Mouse (Mus musculus) hindbrain, embryonic 13.5 days (tissue): Measurements from ENCODE around the gene Gm9513. TPM values are rescaled to one million over a fixed set of nuclear protein-coding genes. Genes with fewer than 3 reads are reported as not detected.

Experiments used
- ATAC-seq: fragments of 200-750 bp; cut with Nextera tagmentation; 2 replicates; pipeline ENCODE4 v1.8.0; 2017; ENCODE audit warnings: moderate TSS enrichment; ENCODE audit not compliant: low FRiP score
- H3K27ac ChIP-seq: fragments of 300-500 bp; sonication (generic); 2 replicates; pipeline ENCODE4 v1.5.1; 2015; ENCODE audit warnings: inconsistent platforms, mild to moderate bottlenecking, moderate library complexity
- H3K27me3 ChIP-seq: fragments of 300-500 bp; sonication (generic); 2 replicates; pipeline ENCODE4 v1.6.1; 2015; ENCODE audit warnings: mild to moderate bottlenecking, inconsistent platforms
- H3K36me3 ChIP-seq: fragments of 300-500 bp; sonication (generic); 2 replicates; pipeline ENCODE4 v1.6.1; 2015; ENCODE audit warnings: mild to moderate bottlenecking, inconsistent platforms
- H3K4me1 ChIP-seq: fragments of 300-500 bp; sonication (generic); replicated peaks from 2 replicates; pipeline ENCODE4 v1.6.1; 2015; ENCODE audit warnings: inconsistent platforms
- H3K4me2 ChIP-seq: fragments of 300-500 bp; sonication (generic); 2 replicates; pipeline ENCODE4 v1.6.1; 2015; ENCODE audit warnings: inconsistent platforms, mild to moderate bottlenecking, moderate library complexity
- H3K4me3 ChIP-seq: fragments of 300-500 bp; sonication (generic); 2 replicates; pipeline ENCODE4 v1.5.1; 2015; ENCODE audit warnings: mild to moderate bottlenecking, inconsistent platforms
- H3K9ac ChIP-seq: fragments of 300-500 bp; sonication (generic); 2 replicates; pipeline ENCODE4 v1.6.1; 2015; ENCODE audit warnings: mild to moderate bottlenecking, inconsistent platforms
- H3K9me3 ChIP-seq: fragments of 300-500 bp; sonication (generic); 2 replicates; pipeline ENCODE4 v1.6.1; 2016; ENCODE audit warnings: inconsistent platforms
- WGBS: fragments of 180-500 bp; shearing (Covaris S2); methylation state at CpG from one replicate; pipeline ENCODE4 v1.1.7; 2015; 5-methylcytosine and 5-hydroxymethylcytosine counted together
- polyA plus RNA-seq: library from polyadenylated mRNA; unstranded; fragments of >200 nt; fragmentation: Nextera tagmentation; extraction: Ambion mirVana; gene quantifications from 2 replicates; pipeline ENCODE4 v1.2.1, GENCODE M21; 2015

Gm9513 gene
- polyA plus RNA-seq, result not detected in 2 replicates

DNA sequence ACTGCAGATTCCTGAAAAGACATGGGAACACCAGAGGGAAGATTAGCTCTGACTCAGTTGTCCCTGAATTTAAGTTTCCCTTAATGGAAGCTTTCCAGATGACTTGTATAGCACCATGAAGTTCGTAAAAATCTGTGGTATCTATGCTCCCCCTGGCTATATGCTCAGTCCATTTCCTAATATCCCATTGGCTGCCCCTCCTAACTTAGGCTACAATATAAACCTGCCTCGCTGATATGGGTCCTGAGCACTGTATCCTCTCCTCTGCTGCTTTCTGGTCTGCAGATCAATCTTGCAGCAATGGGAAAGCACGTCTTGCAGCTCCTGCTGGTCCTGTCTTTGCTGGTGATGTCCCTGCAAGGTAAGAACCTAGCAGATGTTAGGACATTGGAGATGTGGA lies at the start of gene Gm9513:
Gene Gm9513, plus strand, starts transcription at position 301 of the 400 bp plus-strand sequence.
- H3K36me3 ChIP-seq, result no peaks in the 10 kb centered on the region
- no peaks in the 10 kb centered on the region for H3K27me3 ChIP-seq
- H3K9ac ChIP-seq, result no peak within 1 kb of the TSS
- H3K4me2 ChIP-seq, result no peak within 1 kb of the TSS
- no peak within 1 kb of the TSS for H3K27ac ChIP-seq
- ATAC-seq, result no peak
- 71% methylated on average over 3 of the region's 3 CpGs for WGBS
- H3K4me3 ChIP-seq, result no peak within 1 kb of the TSS
- H3K9me3 ChIP-seq, result peaks cover 4% of the 10 kb centered on the region; the same call in 1 of the 2 replicates
- H3K4me1 ChIP-seq, result no peaks in the 10 kb centered on the region

DNA sequence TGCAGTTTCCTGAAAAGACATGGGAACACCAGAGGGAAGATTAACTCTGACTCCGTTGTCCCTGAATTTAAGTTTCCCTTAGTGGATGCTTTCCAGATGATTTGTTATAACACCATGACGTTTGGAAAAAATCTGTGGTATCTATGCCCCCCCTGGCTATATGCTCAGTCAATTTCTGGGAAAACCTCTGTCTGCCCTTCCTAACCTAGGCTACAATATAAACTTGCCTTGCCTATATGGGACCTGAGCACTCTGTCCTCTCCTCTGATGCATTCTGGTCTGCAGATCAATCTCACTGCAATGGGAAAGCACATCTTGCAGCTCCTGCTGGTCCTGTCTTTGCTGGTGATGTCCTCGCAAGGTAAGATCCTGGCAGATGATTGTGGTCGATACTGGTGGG lies 43.9 kb upstream of the Gm9513 start, which contains the start of gene Gm7257:
Gene Gm7257, plus strand, starts transcription at position 301 of the 400 bp plus-strand sequence.
- Histone ChIP-seq H3K4me2 (no peak within 1 kb of the TSS), H3K9me3 (peaks cover 35% of the 10 kb centered on the region; the same call in 1 of the 2 replicates), H3K36me3 (no peaks in the 10 kb centered on the region), H3K9ac (no peak within 1 kb of the TSS), H3K27ac (no peak within 1 kb of the TSS), H3K4me3 (no peak within 1 kb of the TSS), H3K27me3 (no peaks in the 10 kb centered on the region), H3K4me1 (no peaks in the 10 kb centered on the region)
- ATAC-seq, result no peak
- WGBS, result 87% methylated on average over 4 of the region's 4 CpGs

DNA sequence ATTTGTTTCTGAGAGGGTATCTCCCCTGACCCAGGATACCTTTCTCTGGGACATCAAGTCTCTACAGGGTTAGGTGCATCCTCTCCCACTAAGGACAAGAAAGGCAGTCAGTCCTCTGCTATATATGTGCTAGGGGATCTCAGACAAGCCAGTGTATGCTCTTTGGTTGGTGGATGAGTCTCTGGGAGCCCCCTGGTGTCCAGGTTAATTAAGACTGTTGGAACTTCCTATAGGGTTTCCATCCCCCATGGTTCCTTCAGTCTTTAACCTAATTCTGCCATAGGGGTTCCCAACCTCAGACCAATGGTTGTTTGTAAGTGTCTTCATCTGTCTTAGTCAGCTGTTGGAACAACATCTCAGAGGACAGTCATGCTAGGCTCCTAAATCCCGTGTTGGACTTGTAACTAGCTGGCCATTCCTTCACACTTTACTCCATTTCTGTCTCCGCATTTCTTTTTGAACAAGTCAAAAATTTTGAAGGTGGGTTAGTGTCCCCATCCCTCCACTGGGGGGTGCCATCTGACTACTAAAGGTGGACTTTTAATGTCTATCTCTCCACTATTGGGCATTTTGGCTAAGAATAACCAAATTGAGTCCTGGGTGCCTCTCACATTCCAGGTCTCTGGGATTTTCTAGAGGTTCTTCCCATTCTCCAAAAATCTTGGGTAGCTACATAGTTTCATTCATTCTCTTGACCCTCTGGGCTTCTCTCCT lies 40.2 kb upstream of the Gm9513 start:
- WGBS, result 39% methylated on average over 2 of the region's 2 CpGs
- H3K36me3 ChIP-seq, result no peaks in the 10 kb centered on the region

DNA sequence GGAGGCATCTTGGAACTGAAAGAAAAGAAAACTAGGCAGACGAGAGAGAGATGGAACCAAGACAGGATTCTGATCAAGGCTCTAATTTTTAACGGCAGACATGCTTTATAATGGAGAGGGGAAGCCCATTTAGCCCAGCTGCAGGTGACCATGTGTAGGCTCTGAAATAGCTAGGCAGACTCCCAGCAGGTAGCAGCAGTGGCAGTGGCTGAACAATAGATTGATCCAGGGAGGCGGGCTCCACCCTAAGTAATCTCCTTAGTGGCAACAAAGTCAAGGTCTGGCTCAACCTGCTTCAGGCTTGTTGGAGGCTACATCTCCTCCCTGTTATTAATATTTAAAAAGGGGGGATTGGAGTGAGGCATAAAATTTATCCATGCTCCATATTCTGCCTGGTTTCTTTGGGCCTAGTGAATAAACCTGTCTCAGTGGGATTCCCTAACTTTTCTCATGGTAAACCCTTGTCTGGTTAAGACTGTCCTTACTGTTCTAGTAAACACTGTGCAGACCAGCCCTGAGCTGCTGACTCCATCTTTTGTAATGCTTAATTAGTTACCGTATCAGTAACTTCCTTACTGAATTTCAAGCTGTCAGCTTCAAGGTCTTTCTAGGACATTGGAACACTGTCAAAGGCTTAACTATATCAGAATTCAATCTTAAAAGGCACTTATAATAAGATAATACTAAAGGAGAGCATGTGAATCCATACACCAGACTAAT lies 19.2 kb downstream of the Gm9513 start:
- Histone ChIP-seq H3K4me2 (no peak overlapping the region), H3K9me3 (peaks cover 19% of the 10 kb centered on the region; the same call in 1 of the 2 replicates), H3K27me3 (no peaks in the 10 kb centered on the region), H3K4me3 (no peak overlapping the region), H3K36me3 (no peaks in the 10 kb centered on the region), H3K27ac (no peak overlapping the region), H3K9ac (no peak overlapping the region), H3K4me1 (no peaks in the 10 kb centered on the region)
- ATAC-seq, result no peak
- 85% methylated on average over 4 of the region's 4 CpGs for WGBS

More for the DNA sequence above, 40.2 kb upstream of the Gm9513 start:
- Histone ChIP-seq H3K9me3 (peaks cover 28% of the 10 kb centered on the region; the same call in 1 of the 2 replicates), H3K27me3 (no peaks in the 10 kb centered on the region), H3K4me2 (no peak overlapping the region), H3K9ac (no peak overlapping the region), H3K4me3 (no peak overlapping the region), H3K4me1 (no peaks in the 10 kb centered on the region), H3K27ac (no peak overlapping the region)
- no peak for ATAC-seq

DNA sequence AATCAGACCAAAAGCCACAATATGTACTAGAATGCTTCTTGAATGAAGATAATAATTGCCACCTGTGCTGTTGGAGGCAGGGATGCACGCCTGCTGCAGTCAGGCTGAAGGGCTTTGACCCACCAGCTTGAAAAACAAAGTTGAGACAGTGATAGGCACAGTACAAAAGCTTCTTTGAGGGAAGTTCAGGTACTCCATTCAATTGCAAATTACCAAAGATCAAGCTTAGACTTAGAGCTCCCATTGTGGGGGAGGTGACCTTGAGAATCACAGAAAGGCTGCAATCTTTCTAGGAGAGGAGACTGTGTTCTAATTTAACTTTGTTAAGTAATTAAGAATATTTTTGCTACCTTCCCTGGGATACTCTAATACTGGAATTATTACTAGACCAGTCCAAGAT lies 20.4 kb downstream of the Gm9513 start:
- whole genome bisulfite sequencing, result 57% methylated on average over 1 of the region's 1 CpGs
- Histone ChIP-seq H3K36me3 (no peaks in the 10 kb centered on the region), H3K27ac (no peak overlapping the region), H3K4me1 (no peaks in the 10 kb centered on the region), H3K4me2 (no peak overlapping the region), H3K4me3 (no peak overlapping the region), H3K9ac (no peak overlapping the region), H3K27me3 (no peaks in the 10 kb centered on the region), H3K9me3 (peaks cover 19% of the 10 kb centered on the region; the same call in 1 of the 2 replicates)
- no peak for ATAC-seq

DNA sequence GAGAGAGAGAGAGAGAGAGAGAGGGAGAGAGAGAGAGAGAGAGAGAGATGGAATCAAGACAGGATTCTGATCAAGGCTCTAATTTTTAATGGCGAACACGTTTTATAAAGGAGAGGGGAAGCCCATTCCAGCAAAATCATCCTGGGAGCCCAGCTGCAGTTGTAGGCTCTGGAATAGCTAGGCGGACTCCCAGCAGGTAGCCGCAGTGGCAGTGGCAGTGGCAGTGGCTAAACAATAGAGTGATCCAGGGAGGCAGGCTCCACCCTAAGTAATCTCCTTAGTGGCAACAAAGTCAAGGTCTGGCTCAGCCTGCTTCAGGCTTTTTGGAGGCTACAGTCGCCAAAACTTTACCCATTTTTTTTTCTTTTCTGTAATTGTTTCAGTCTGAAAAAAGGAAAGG lies 28.8 kb downstream of the Gm9513 start:
- H3K4me1 ChIP-seq, result no peaks in the 10 kb centered on the region
- H3K4me2 ChIP-seq, result no peak overlapping the region
- H3K9ac ChIP-seq, result no peak overlapping the region
- H3K36me3 ChIP-seq, result no peaks in the 10 kb centered on the region
- peaks cover 32% of the 10 kb centered on the region for H3K9me3 ChIP-seq
- 80% methylated on average over 5 of the region's 5 CpGs for WGBS
- no peaks in the 10 kb centered on the region for H3K27me3 ChIP-seq
- H3K4me3 ChIP-seq, result no peak overlapping the region
- no peak overlapping the region for H3K27ac ChIP-seq
- no peak for ATAC-seq

Other genes starting within 250 kb of the Gm9513 start
- gene Gm7257, start 43.8 kb upstream of the Gm9513 start, polyA plus RNA-seq, result not detected in 2 replicates
- gene Gm5615, start 66.3 kb downstream of the Gm9513 start, polyA plus RNA-seq, result not detected in 2 replicates
- not detected in 2 replicates for gene Gm17689, start 107.0 kb downstream of the Gm9513 start, polyA plus RNA-seq
- gene A630095E13Rik, start 167.7 kb downstream of the Gm9513 start, polyA plus RNA-seq, result not detected in 2 replicates
- gene Acrv1, start 217.6 kb downstream of the Gm9513 start, polyA plus RNA-seq, result not detected in 2 replicates